Mouse (Mus musculus) layer of hippocampus, postnatal 25 days (tissue): ENCODE results near the gene Ttc6. TPM values are rescaled to one million over a fixed set of nuclear protein-coding genes. Genes with fewer than 3 reads are reported as not detected.

ENCODE experiments used
- DNase-seq, 2 experiments: peaks; one replicate each; pipeline ENCODE4 v3.0.0; 2022; ENCODE audit warnings: mixed read lengths in 2 of 2, low spot score in 1 of 2; ENCODE audit errors: extremely low spot score in 1 of 2
- total RNA-seq, 2 experiments: library from RNA; stranded (reverse); gene quantifications; 2 replicates each; pipeline ENCODE4 v1.2.3; 2021

Gene Ttc6
- total RNA-seq, 2 experiments from 2014 or later: 0.28 to 0.30 TPM

- DNase-seq: no peak
Observed at GRCm38 (mm10) chr12:57624011-57624608, 60.2 kb downstream of the Ttc6 start.

- DNase-seq: no peak
Observed at GRCm38 (mm10) chr12:57650011-57650410, 86.1 kb downstream of the Ttc6 start.

GRCm38 (mm10) chr12:57650677-57651076 lies 86.8 kb downstream of the Ttc6 start:
- DNase-seq: no peak

DNA sequence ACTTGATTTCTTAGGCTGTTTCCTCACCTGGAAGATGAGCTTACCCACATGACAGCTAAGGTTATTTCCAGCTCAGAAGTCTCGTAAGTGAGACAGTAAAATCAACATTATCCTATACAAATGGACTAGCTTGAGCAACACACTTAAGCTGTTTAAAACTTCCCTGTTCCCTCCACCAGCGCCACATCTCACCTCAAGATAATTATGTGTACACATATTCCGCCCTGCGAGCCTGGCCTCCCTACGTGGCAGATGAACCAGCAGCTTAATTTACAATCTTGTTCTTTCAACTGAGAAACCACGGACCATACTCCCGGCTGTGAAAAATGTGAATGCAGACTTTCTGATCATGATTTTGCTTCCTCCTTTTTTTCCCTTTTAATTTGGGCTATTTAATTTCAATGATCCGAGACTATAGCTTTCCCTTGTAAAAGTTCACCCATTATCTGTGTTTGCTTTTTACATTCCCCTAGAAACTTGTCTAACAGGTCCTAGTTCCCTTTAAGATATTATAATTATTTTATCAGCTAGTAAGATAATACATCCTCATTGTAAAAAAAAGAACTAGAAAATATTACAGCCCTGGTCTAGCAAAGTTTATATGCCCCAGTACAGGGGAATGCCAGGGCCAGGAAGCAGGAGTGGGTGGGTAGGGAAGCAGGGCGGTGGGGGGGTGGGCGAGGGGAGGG lies 99.2 kb downstream of the Ttc6 start:
- DNase-seq: no peak

DNA sequence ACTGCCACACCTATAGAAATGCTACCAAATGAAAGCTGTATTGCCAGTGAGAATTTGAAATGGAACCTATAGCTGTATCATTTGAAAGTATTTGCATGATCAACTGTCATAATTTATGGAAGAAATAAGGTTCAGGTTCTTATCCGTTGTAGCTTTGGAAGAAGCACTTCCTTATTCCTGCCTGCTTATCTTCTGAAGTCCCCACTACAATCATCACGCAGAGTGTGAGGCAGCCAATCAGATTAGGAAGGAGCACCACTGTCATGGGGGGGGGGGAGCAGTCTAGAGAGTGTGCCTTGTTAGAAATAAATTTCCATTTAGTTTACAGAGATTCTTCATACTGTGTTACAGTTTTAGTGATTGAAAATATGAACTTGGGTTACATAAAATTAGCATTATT lies 108.5 kb downstream of the Ttc6 start:
- DNase-seq: no peak

DNA sequence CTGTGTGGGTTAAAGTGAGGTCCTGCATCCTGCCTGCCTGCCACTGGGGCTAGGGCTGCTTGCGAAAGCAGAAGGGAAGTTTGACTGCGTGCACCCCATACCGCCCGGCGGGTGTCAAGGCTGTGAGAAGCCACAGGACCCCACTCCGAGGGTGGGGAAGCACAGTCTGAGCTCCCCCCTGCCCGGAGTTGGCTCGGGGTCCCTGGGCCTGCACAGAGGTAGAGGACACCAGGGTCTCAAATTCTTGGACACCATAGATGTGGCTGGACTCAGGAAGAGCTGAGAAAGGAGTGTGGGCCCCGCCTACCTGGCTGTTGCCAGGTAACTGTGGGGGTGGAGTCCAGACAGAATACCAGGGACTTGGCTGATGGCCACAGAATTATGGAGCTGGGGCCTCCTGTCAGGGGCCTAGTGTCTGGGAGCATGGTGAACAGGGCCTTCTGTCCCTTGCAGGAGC lies 121.1 kb downstream of the Ttc6 start:
- no peak for DNase-seq

DNA sequence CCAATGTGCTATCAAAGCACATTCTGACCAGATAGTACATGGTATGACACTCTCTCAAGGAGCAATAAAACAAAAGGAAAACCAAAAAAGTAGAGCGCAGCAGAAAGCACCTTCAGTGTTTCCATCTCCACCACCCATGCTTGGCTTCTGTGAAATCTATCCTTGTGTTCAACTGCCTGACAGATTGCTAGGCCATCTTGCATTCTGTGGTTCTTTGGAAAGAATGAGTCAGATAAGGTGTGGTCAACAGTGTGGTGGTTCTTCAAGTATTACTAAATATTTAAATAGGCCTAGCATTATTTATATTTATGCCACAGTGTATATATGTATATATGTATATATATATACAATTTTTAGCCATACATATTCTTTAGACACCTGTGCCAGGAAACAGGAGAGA lies 146.1 kb downstream of the Ttc6 start:
- DNase-seq: no peak

- DNase-seq: no peak
Observed at GRCm38 (mm10) chr12:57764720-57765119, 200.8 kb downstream of the Ttc6 start.

DNA sequence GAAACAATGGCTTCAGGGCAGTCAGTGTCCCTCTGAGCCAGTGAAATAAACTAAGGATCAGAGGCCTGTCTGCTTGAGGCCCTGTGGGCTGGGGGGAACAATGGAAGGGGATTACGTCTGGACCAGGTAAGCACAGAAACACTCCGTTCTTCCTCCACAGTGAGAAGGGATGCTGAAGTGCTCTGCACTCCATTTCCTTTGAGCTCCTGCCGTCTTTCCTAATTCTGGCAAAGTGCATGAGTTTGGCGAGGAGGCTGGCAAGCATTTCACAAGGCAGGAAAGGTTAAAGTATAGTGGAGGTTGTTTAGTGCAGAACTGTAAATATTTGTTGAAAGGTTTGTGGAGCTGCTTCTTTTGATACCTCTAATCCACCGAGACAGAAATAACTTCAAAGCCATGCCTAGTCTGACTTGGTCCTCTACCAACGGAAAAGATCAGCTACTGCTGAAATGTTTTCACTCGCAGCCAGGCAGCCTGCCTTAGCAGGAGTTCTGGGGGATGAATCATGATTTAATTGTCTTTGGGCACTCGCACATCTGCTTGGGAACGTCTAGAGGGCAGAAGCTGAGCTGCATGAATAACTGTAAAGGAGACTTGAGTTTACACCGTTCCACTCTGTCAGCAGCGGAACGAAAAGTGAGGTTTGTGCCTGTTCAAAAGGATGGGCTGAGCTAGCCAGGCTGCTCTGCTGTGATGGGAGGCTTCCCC lies 212.5 kb downstream of the Ttc6 start:
- DNase-seq: peak in 1 of 2 experiments; percentile 12

- no peak for DNase-seq
Observed at GRCm38 (mm10) chr12:57781926-57782325, 218.0 kb downstream of the Ttc6 start.

DNA sequence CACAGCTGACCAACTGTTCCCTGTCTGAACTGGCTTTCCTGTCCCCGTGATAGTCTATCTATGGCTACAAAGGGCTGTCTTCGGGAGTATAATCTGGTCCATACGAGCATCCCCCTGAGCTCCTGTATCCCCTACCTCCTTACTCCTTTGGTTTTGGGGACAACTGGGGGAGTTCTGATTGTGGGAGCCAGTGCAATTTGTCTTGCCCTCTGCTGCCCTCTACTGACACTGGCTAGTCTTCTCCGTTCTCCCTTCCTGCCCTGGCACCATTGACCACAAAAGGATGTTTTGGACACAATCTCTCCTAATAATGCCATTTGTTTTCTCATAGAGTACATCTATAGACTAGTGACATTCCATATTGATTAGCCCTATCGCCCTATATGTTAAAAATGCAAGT lies 223.6 kb downstream of the Ttc6 start:
- DNase-seq: peak; percentile 15 to 56

Other genes starting within 250 kb of the Ttc6 start
- not detected for gene Foxa1, start 17.2 kb upstream of the Ttc6 start, total RNA-seq